Mouse (Mus musculus): ENCODE measurements around the gene Tmem119. TPM values are rescaled to one million over a fixed set of nuclear protein-coding genes. Genes with fewer than 3 reads are reported as not detected.

The Tmem119 gene
- polyA plus RNA-seq, 1 experiment from 2014 or later = 141 TPM

- Histone ChIP-seq H3K36me3 (no peaks in the 10 kb centered on the region), H3K4me1 (no peaks in the 10 kb centered on the region), H3K9me3 (no peaks in the 10 kb centered on the region), H3K27ac (no peak overlapping the region), H3K4me3 (no peak overlapping the region), H3K4me2 (no peak overlapping the region), H3K9ac (no peak overlapping the region), H3K27me3 (no peaks in the 10 kb centered on the region)
- 61% methylated on average over 16 of the region's 16 CpGs for WGBS
- ATAC-seq (ENCODE audit: insufficient number of reproducible peaks, insufficient read depth, low FRiP score, low TSS enrichment, low read depth) = no peak
Measured at GRCm38 (mm10) chr5:113833316-113833947, 33.1 kb upstream of the Tmem119 start.

GRCm38 (mm10) chr5:113832490-113832901 lies 32.2 kb upstream of the Tmem119 start, which contains the start of gene Selplg:
Gene Selplg, minus strand, starts transcription at chr5:113832644.
- H3K9ac ChIP-seq = no peak within 1 kb of the TSS; the same call in 1 of the 2 replicates
- no peak within 1 kb of the TSS for H3K27ac ChIP-seq
- no peak for ATAC-seq (ENCODE audit: insufficient number of reproducible peaks, insufficient read depth, low FRiP score, low TSS enrichment, low read depth)
- no peak within 1 kb of the TSS for H3K4me2 ChIP-seq
- H3K27me3 ChIP-seq = no peaks in the 10 kb centered on the region
- no peaks in the 10 kb centered on the region for H3K9me3 ChIP-seq
- H3K36me3 ChIP-seq = no peaks in the 10 kb centered on the region
- H3K4me1 ChIP-seq = no peaks in the 10 kb centered on the region
- no peak within 1 kb of the TSS for H3K4me3 ChIP-seq
- 28% methylated on average over 8 of the region's 8 CpGs for WGBS

GRCm38 (mm10) chr5:113831741-113832140 lies 31.4 kb upstream of the Tmem119 start:
- Histone ChIP-seq H3K36me3 (no peaks in the 10 kb centered on the region), H3K9me3 (no peaks in the 10 kb centered on the region), H3K4me3 (no peak overlapping the region), H3K9ac (no peak overlapping the region), H3K27ac (no peak overlapping the region), H3K4me2 (no peak overlapping the region), H3K4me1 (no peaks in the 10 kb centered on the region), H3K27me3 (no peaks in the 10 kb centered on the region)
- ATAC-seq (ENCODE audit: insufficient number of reproducible peaks, insufficient read depth, low FRiP score, low TSS enrichment, low read depth) = no peak
- 69% methylated on average over 3 of the region's 3 CpGs for WGBS

GRCm38 (mm10) chr5:113830796-113831195 lies 30.5 kb upstream of the Tmem119 start:
- 90% methylated on average over 5 of the region's 5 CpGs for WGBS
- Histone ChIP-seq H3K4me1 (no peaks in the 10 kb centered on the region), H3K9me3 (no peaks in the 10 kb centered on the region), H3K27ac (no peak overlapping the region), H3K27me3 (no peaks in the 10 kb centered on the region), H3K9ac (no peak overlapping the region), H3K4me2 (no peak overlapping the region), H3K36me3 (no peaks in the 10 kb centered on the region), H3K4me3 (no peak overlapping the region)
- no peak for ATAC-seq (ENCODE audit: insufficient number of reproducible peaks, insufficient read depth, low FRiP score, low TSS enrichment, low read depth)

- no peaks in the 10 kb centered on the region for H3K9me3 ChIP-seq
- no peaks in the 10 kb centered on the region for H3K27me3 ChIP-seq
- no peak for ATAC-seq (ENCODE audit: insufficient number of reproducible peaks, insufficient read depth, low FRiP score, low TSS enrichment, low read depth)
- 69% methylated on average over 10 of the region's 10 CpGs for WGBS
- no peak overlapping the region for H3K4me3 ChIP-seq
- H3K4me2 ChIP-seq = no peak overlapping the region
- no peak overlapping the region for H3K9ac ChIP-seq
- H3K36me3 ChIP-seq = no peaks in the 10 kb centered on the region
- no peak overlapping the region for H3K27ac ChIP-seq
- H3K4me1 ChIP-seq = no peaks in the 10 kb centered on the region
Measured at GRCm38 (mm10) chr5:113830292-113830643, 30.0 kb upstream of the Tmem119 start.

GRCm38 (mm10) chr5:113829566-113830291 lies 29.4 kb upstream of the Tmem119 start:
- H3K27ac ChIP-seq = no peak overlapping the region
- H3K4me3 ChIP-seq = no peak overlapping the region
- no peak for ATAC-seq (ENCODE audit: insufficient number of reproducible peaks, insufficient read depth, low FRiP score, low TSS enrichment, low read depth)
- no peaks in the 10 kb centered on the region for H3K9me3 ChIP-seq
- H3K4me1 ChIP-seq = no peaks in the 10 kb centered on the region
- H3K9ac ChIP-seq = no peak overlapping the region
- no peak overlapping the region for H3K4me2 ChIP-seq
- WGBS = 84% methylated on average over 7 of the region's 7 CpGs
- no peaks in the 10 kb centered on the region for H3K27me3 ChIP-seq
- no peaks in the 10 kb centered on the region for H3K36me3 ChIP-seq

- ATAC-seq (ENCODE audit: insufficient number of reproducible peaks, insufficient read depth, low FRiP score, low TSS enrichment, low read depth) = no peak
- Histone ChIP-seq H3K36me3 (no peaks in the 10 kb centered on the region), H3K27me3 (no peaks in the 10 kb centered on the region), H3K4me2 (no peak overlapping the region), H3K4me1 (no peaks in the 10 kb centered on the region), H3K4me3 (no peak overlapping the region), H3K9me3 (no peaks in the 10 kb centered on the region), H3K27ac (no peak overlapping the region), H3K9ac (no peak overlapping the region)
- 52% methylated on average over 7 of the region's 7 CpGs for WGBS
Measured at GRCm38 (mm10) chr5:113828481-113828880, 28.2 kb upstream of the Tmem119 start.

GRCm38 (mm10) chr5:113827991-113828411 lies 27.7 kb upstream of the Tmem119 start:
- H3K4me2 ChIP-seq = no peak overlapping the region
- no peaks in the 10 kb centered on the region for H3K36me3 ChIP-seq
- no peak overlapping the region for H3K4me3 ChIP-seq
- no peak overlapping the region for H3K9ac ChIP-seq
- WGBS = 48% methylated on average over 4 of the region's 4 CpGs
- ATAC-seq (ENCODE audit: insufficient number of reproducible peaks, insufficient read depth, low FRiP score, low TSS enrichment, low read depth) = no peak
- no peak overlapping the region for H3K27ac ChIP-seq
- H3K4me1 ChIP-seq = no peaks in the 10 kb centered on the region
- H3K9me3 ChIP-seq = no peaks in the 10 kb centered on the region
- no peaks in the 10 kb centered on the region for H3K27me3 ChIP-seq

- Histone ChIP-seq H3K4me3 (no peak overlapping the region), H3K36me3 (no peaks in the 10 kb centered on the region), H3K9ac (no peak overlapping the region), H3K4me2 (no peak overlapping the region), H3K27ac (no peak overlapping the region), H3K27me3 (no peaks in the 10 kb centered on the region), H3K9me3 (no peaks in the 10 kb centered on the region), H3K4me1 (no peaks in the 10 kb centered on the region)
- ATAC-seq (ENCODE audit: insufficient number of reproducible peaks, insufficient read depth, low FRiP score, low TSS enrichment, low read depth) = no peak
- 87% methylated on average over 4 of the region's 4 CpGs for WGBS
Measured at GRCm38 (mm10) chr5:113826619-113827018, 26.3 kb upstream of the Tmem119 start.

- H3K4me2 ChIP-seq = no peak overlapping the region
- no peak overlapping the region for H3K9ac ChIP-seq
- no peak overlapping the region for H3K27ac ChIP-seq
- H3K9me3 ChIP-seq = no peaks in the 10 kb centered on the region
- H3K36me3 ChIP-seq = no peaks in the 10 kb centered on the region
- no peak for ATAC-seq (ENCODE audit: insufficient number of reproducible peaks, insufficient read depth, low FRiP score, low TSS enrichment, low read depth)
- H3K4me3 ChIP-seq = no peak overlapping the region
- H3K27me3 ChIP-seq = no peaks in the 10 kb centered on the region
- no peaks in the 10 kb centered on the region for H3K4me1 ChIP-seq
- WGBS = 84% methylated on average over 7 of the region's 7 CpGs
Measured at GRCm38 (mm10) chr5:113825558-113825957, 25.2 kb upstream of the Tmem119 start.

GRCm38 (mm10) chr5:113824228-113824627 lies 23.9 kb upstream of the Tmem119 start:
- no peak for ATAC-seq (ENCODE audit: insufficient number of reproducible peaks, insufficient read depth, low FRiP score, low TSS enrichment, low read depth)
- Histone ChIP-seq H3K36me3 (no peaks in the 10 kb centered on the region), H3K4me1 (no peaks in the 10 kb centered on the region), H3K27me3 (no peaks in the 10 kb centered on the region), H3K4me3 (no peak overlapping the region), H3K9ac (no peak overlapping the region), H3K27ac (no peak overlapping the region), H3K9me3 (no peaks in the 10 kb centered on the region), H3K4me2 (no peak overlapping the region)
- 82% methylated on average over 4 of the region's 4 CpGs for WGBS

- Histone ChIP-seq H3K9me3 (no peaks in the 10 kb centered on the region), H3K27ac (no peak overlapping the region), H3K9ac (no peak overlapping the region), H3K36me3 (no peaks in the 10 kb centered on the region), H3K27me3 (peaks cover 4% of the 10 kb centered on the region; the same call in 1 of the 2 replicates), H3K4me3 (no peak overlapping the region), H3K4me2 (no peak overlapping the region), H3K4me1 (peaks cover 8% of the 10 kb centered on the region)
- 68% methylated on average over 14 of the region's 14 CpGs for WGBS
- ATAC-seq (ENCODE audit: insufficient number of reproducible peaks, insufficient read depth, low FRiP score, low TSS enrichment, low read depth) = no peak
Measured at GRCm38 (mm10) chr5:113818572-113818971, 18.3 kb upstream of the Tmem119 start.

Data from embryonic facial prominence, embryonic 13.5 days (tissue).